Mouse (Mus musculus): ENCODE data around the gene Dlg4.
"Not testable (repeated sequence)": the region's sequence is repeated elsewhere in the genome, so short reads cannot be mapped to it uniquely, and the experiment has no call there.

Gene Dlg4

GRCm38 (mm10) chr11:69996161-69997061 lies 20.3 kb upstream of the Dlg4 start:
- DNase-seq (ENCODE audit: low spot score in 2 of 2) = no peak

GRCm38 (mm10) chr11:69997070-69997509 lies 19.7 kb upstream of the Dlg4 start:
- peak in 1 of 2 experiments; percentile 59 for DNase-seq (ENCODE audit: low spot score in 2 of 2)

GRCm38 (mm10) chr11:69998567-69999491 lies 17.9 kb upstream of the Dlg4 start:
- DNase-seq (ENCODE audit: low spot score in 2 of 2) = no peak

DNA sequence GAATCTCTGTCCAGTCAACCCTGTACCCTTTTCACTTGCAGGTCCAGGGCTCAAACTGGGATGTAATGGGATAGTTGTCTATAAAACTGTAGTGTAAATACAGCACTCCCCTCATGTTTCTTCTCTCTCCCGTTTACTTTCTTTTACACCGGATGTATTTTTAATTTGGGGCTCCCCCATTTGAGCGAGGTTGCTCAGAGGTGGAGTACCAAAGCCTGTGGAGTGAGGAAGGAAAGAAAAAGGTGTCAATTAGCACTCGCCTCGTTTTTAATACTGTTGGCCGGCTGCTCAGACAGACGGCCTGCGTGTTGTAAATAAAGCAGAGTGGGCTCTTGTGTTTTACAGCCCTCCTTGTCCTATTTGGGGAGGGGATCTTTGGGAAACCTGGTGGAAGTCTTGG lies 17.1 kb upstream of the Dlg4 start:
- no peak for DNase-seq (ENCODE audit: low spot score in 2 of 2)

DNA sequence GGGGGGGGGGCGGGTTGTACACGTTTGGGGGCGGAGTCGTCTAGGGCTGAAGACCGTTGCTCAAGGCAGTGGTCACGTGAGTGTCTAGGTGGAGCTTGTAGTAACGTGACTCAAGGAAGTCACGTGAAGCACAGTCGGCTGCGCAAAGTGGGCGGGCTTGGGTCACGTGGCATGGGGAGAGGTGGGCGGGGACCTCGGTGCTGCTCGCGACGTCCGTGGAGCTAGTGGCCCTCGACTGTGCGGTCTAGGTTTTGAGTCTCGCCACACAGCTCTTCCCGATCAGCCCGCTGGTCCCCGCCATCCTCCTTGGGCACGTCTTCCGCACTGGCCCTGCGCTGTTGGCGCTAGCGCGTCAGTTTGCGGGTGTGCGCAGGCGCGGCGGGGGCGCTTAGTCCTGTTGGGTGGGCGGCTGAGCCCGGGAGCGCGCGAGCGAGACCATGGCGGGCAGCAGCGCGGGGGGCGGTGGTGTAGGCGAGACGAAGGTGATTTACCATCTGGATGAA lies 16.3 kb upstream of the Dlg4 start, which contains the start of gene Dvl2:
Gene Dvl2, plus strand, starts transcription at position 200 of the 503 bp plus-strand sequence.
- peak; percentile 84 to 87 for DNase-seq (ENCODE audit: low spot score in 2 of 2)

- DNase-seq (ENCODE audit: low spot score in 2 of 2) = no peak
Measured at GRCm38 (mm10) chr11:70001159-70001558, 15.6 kb upstream of the Dlg4 start.

GRCm38 (mm10) chr11:70001865-70002264 lies 14.9 kb upstream of the Dlg4 start:
- no peak for DNase-seq (ENCODE audit: low spot score in 2 of 2)

DNA sequence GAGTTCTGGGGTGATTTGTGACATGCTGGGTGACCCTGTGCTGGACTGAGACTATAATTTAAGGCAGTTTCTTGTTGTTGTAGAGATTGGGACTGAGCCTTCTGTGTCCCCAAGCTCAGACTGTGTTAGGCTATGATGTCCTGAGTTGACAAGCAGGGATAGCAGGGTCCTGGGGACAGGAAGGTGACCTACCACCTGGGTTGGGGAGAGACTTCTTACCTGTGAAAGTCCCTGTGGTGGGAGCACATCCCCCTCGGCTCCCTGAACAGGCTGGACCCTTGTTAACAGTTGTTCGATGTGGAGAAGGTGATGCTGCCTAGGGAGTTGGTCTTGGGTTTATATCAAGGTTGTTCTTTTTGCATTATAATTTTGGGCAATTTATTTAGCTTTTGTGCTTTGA lies 14.3 kb upstream of the Dlg4 start:
- no peak for DNase-seq (ENCODE audit: low spot score in 2 of 2)

DNA sequence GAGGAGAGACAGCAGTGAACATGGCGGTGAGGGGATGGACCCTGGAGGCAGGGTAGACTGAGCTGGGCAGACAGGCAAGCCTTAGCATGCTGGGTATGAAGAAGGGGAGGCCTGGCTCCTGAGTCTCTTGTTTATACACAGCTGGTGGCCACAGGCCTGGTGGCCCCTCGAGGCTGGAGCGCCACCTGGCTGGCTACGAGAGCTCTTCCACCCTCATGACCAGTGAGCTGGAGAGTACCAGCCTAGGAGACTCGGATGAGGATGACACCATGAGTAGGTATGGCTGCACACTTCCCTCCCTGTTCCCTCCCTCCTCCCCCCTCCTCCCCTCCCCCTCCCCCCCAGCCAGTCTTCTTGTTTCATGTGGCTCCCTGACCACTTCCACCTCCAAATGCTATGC lies 11.2 kb upstream of the Dlg4 start:
- no peak for DNase-seq (ENCODE audit: low spot score in 2 of 2)

DNA sequence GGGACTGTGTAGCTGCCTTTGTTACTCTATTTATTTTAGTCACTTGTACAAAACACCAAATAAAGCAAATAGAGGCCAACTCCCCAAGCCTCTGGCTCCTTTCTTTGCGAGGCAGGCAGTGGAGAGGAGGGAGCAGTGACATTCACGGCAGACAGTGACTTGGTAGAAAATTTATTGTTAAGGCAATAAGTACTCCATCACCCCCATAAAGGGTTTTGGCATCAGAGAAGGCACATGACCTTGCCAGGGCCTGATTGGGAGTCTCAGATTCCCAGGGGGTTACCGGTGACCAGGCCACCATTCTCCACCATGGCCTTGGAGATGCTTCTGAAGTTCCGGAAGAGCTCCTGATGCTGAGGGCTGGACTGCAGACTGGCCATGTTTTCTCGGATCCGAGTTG lies 6.7 kb upstream of the Dlg4 start:
- DNase-seq (ENCODE audit: low spot score in 2 of 2) = no peak

DNA sequence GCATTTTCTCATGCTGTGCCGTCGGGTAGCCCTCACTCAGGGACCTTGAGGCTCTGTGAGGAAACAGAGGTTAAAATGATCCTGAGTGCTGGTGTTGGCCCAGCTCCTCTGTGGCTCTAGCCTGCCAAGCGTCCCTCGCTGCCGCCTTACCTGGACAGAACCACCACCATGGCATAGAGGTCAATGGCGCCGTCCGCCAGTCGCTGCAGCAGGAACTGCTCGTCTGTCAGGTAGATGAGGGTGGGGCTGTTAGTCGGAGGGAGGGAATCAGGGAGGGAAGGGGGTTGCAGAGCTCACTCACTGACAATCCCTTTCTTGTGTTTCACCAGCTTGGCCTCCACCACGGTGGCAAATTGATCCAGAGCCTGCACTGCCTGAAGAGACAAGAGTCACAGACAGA lies 6.2 kb upstream of the Dlg4 start:
- DNase-seq (ENCODE audit: low spot score in 2 of 2) = no peak

GRCm38 (mm10) chr11:70010961-70011360 lies 5.8 kb upstream of the Dlg4 start:
- DNase-seq (ENCODE audit: low spot score in 2 of 2) = no peak

GRCm38 (mm10) chr11:70012931-70013330 lies 3.8 kb upstream of the Dlg4 start:
- DNase-seq (ENCODE audit: low spot score in 2 of 2) = no peak

DNA sequence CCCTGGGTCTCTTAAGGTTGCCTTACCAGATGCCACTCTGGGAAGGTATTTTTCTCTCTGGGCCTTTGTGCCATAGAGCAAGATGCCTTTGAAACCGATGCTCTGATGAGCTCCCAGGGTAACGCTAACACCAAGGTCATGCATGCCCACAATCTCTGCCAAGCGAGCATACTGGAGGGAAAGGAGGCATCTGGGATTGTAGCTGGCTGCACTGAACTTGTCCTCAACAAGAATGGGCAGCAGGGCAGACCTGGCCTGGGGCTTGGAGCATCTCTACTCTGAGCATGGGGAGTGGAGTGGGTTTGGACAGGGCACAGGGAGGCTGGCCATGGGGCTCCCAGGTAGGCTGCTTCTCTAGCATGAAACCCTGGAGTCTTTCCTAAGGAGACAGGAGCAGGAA lies 3.3 kb upstream of the Dlg4 start:
- DNase-seq (ENCODE audit: low spot score in 2 of 2) = no peak

DNA sequence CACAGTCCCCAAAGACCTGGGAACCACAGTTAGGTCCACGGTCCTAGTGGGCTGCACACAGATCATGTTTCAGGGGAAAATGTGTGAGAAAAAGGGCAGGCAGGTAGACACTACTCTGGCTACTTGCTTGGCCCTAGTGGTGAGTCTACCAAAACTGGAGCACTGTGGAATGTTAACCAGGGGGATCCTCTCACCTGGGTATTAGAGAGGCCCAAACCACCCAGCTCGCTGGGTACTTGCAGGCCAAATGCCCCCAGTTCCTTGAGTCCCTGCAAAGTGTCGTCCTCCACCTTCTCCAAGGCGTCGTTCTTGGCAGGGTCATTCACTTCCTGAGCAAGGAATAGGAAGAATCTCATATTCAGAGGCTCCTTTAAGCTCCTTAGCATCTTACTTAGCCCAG lies 2.7 kb upstream of the Dlg4 start:
- DNase-seq (ENCODE audit: low spot score in 2 of 2) = no peak

- DNase-seq (ENCODE audit: low spot score in 2 of 2) = peak; percentile 74 to 81
Measured at GRCm38 (mm10) chr11:70014880-70015558, 1.7 kb upstream of the Dlg4 start, which contains the start of gene Acadvl. TSS of gene Acadvl (minus strand) at chr11:70015411.

DNA sequence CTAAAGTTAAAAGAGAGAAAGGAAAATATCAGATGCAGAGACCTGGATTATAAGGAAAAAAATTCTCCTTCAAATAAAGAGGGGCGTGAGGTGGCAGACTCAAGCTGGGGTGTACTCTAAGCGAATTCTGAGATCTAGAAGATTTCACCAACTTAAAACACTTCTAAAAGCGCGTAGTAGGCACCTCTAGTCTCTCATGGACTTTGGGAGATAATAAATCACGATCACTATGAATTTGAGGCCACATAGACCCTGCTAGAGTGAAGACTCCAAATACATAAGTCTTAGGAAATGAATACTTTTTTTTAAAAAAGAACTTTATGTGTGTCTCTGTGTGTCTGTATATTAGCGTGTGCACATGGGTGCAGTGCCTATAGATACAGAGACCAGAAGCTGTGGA lies 1.1 kb upstream of the Dlg4 start:
- no peak for DNase-seq (ENCODE audit: low spot score in 2 of 2)

DNA sequence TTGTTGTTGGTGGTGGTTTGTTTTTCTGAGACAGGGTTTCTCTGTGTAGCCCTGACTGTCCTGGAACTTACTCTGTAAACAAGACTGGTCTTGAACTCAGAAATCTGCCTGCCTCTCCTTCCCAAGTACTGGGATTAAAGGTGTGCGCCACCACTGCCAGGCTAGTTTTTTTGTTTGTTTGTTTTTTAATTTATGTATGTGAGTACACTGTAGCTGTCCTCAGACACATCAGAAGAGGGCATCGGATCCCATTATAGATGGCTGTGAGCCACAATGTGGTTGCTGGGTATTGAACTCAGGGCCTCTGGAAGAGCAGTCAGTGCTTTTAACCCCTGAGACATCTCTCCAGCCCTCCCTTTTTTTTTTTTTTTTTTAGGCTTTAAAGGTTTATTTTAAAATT lies 565 bp upstream of the Dlg4 start:
- not testable (repeated sequence) for DNase-seq (ENCODE audit: low spot score in 2 of 2)

DNA sequence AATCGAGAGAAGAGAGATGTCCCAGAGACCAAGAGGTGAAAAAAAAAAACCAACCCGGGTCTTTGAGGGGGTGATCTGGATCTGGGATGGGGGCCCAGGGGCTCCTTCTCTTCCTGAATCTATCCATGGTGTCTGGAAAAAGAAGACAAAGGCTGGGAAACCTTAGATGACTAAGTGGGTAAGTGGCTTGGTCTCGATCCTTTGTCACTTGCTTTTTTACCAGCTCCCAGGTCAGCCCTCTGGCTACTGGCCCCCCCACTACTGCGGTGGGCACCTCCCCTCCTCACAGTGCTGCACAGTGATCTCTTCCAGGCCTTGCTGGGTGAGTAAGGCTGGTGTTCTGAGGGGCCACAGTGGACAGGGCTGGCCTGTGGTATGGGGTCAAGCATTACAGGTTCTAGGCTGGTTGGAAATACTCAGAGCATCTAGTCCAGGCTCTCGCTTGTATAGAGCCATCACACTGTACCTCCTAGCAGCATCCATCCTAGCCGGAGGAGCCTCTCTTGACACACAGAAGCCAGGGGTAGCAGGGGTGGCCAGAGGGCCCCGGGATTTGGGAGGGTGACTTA lies 541 bp downstream of the Dlg4 start:
- DNase-seq (ENCODE audit: low spot score in 2 of 2) = no peak

- DNase-seq (ENCODE audit: low spot score in 2 of 2) = peak in 1 of 2 experiments; percentile 65
Measured at GRCm38 (mm10) chr11:70018131-70018990, 1.6 kb downstream of the Dlg4 start.
